In genomic region chr8:30923301-30924159, GRCm38 (mm10) we compare ENCODE assay signal across 7 mouse cellular contexts.
DNase-seq lines count a peak whose midpoint lies in the region; ATAC-seq lines count a peak whose summit lies in the region.

No protein-coding gene starts in this region.

- peak; percentile 80 for ATAC-seq in megakaryocyte progenitor cell, adult 5-6 weeks (replicated peaks; ENCODE audit: poor library complexity)

- peak; percentile 49 for DNase-seq in adrenal gland, adult 2 months
- DNase-seq in cerebellum, postnatal 14 days: peak; percentile 91 to 92
- DNase-seq in frontal cortex, postnatal 25 days (ENCODE audit: low spot score in 2 of 2): peak; percentile 54 to 63
- DNase-seq in hindlimb bud, embryonic 11.5 days (ENCODE audit: extremely low spot score, low read depth, low spot score): peak; percentile 72
- peak; percentile 77 for DNase-seq in left cerebral cortex, adult 11 months (ENCODE audit: low spot score)
- peak; percentile 75 for DNase-seq in right cerebral cortex, postnatal 4 days

Comparison
In these comparisons a context has a peak if more than half of its experiments do, and no peak if none do; other contexts are left out.
1. Peak in every context shown above with its lines: DNase-seq and ATAC-seq.